16 mouse cellular contexts compared by ENCODE assay signal in genomic region chr15:103233119-103233518, GRCm38 (mm10). TPM values are rescaled to one million over a fixed set of nuclear protein-coding genes. Genes with fewer than 3 reads are reported as not detected.
"Had no signal": no experiment of that assay in that cellular context is flagged by ENCODE, and none has a peak within 500 bp of the region (broad histone marks: within the 10 kb centered on the region; RNA-seq: fewer than 3 reads in every experiment).

No protein-coding gene starts in this region.

- H3K4me2 ChIP-seq: limb, embryonic 13.5 days; liver, embryonic 11.5 days; neural tube, embryonic 12.5 days; stomach, embryonic 15.5 days had no signal

- ATAC-seq: lung, postnatal 0 days had no signal

- H3K4me3 ChIP-seq: limb, embryonic 13.5 days; midbrain, embryonic 10.5 days; neural tube, embryonic 12.5 days; stomach, embryonic 15.5 days had no signal

- H3K27ac ChIP-seq: kidney, postnatal 0 days; limb, embryonic 13.5 days; midbrain, embryonic 10.5 days; neural tube, embryonic 12.5 days; stomach, embryonic 15.5 days had no signal

- H3K9ac ChIP-seq: limb, embryonic 13.5 days; neural tube, embryonic 12.5 days; stomach, embryonic 15.5 days had no signal

- H3K9me3 ChIP-seq: neural tube, embryonic 12.5 days; stomach, embryonic 15.5 days had no signal

- H3K27me3 ChIP-seq: limb, embryonic 13.5 days; neural tube, embryonic 12.5 days; stomach, embryonic 15.5 days had no signal

- DNase-seq: kidney, adult 8-10 months; kidney, postnatal 36 days; layer of hippocampus, adult 9-11 months; layer of hippocampus, postnatal 36 days; left cerebral cortex, postnatal 4 days; lung, postnatal 36 days; midbrain, embryonic 14.5 days; thymus, postnatal 36 days had no signal

RNA-seq across cellular contexts. Expression of gene Nfe2, which starts 25.1 kb away (rescaled TPM):
- total RNA-seq: layer of hippocampus, adult 18-20 months; left cerebral cortex, postnatal 4 days had no signal
